Mouse (Mus musculus) layer of hippocampus, adult 8-10 months (tissue): ENCODE results near the gene Mtmr14. TPM values are rescaled to one million over a fixed set of nuclear protein-coding genes. Genes with fewer than 3 reads are reported as not detected.

ENCODE experiments used
- DNase-seq, 2 experiments: peaks; one replicate each; pipeline ENCODE4 v3.0.0; 2022; ENCODE audit warnings: low spot score in 2 of 2
- total RNA-seq, 4 experiments: library from RNA; stranded (reverse); gene quantifications; 2 replicates each; pipeline ENCODE4 v1.2.4; 2022

Gene Mtmr14
- total RNA-seq, 4 experiments from 2014 or later, result 15.5 to 19.9 (median 17.7) TPM

DNA sequence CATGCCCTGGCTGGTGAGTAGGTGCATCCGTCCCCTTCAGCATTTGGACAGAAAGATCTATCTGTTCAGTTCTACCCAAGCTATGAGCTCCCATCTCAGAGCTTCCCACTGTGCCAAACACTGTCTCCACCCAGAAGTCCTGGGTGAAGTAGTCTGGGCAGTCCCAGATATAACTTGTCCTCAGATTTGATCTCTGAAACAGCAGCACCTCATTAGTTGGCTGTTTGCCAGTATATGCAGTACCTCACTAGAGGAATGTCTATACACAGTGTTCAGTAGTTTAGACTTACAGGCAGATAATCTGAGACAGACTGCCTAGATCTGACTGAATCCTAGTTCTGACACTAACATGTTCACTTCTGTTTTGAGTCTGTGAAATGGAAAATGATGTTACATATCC is 91.8 kb downstream of the Mtmr14 start:
- no peak for DNase-seq

DNA sequence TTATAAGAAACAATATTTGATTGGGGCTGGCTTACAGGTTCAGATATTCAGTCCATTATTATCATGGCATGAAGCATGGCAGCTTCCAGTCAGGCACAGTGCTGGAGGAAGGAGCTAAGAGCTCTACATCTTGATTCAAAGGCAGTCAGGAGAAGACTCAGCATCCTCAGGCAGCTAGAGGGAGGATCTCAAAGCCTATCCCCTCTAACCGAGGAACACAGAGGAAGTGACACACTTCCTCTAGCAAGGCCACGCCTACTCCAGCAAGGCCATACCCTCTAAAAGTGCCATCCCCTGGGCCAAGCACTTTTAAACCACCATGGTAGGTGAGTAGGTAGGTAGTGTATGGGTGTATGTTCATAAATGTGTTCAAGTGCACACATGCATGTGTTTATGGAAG is 92.9 kb downstream of the Mtmr14 start:
- no peak for DNase-seq

Other genes starting within 250 kb of the Mtmr14 start
- 10 to 100 TPM; 31.2 to 39.5 (median 37.6) TPM for gene Thumpd3, start 191.6 kb upstream of the Mtmr14 start, total RNA-seq
- 100 to 1,000 TPM; 104 to 122 (median 115) TPM for gene Setd5, start 160.5 kb upstream of the Mtmr14 start, total RNA-seq
- gene Lhfpl4, start 42.5 kb upstream of the Mtmr14 start, total RNA-seq, result 10 to 100 TPM; 71.7 to 80.9 (median 76.9) TPM
- 10 to 100 TPM; 19.5 to 24.2 (median 19.9) TPM for gene Cpne9, start 44.5 kb downstream of the Mtmr14 start, total RNA-seq
- gene Brpf1, start 69.3 kb downstream of the Mtmr14 start, total RNA-seq, result 10 to 100 TPM; 36.8 to 40.5 (median 38.4) TPM
- 10 to 100 TPM in 2 of 4 experiments, 1 to 10 TPM in 2; 7.6 to 11.1 (median 9.4) TPM for gene Ogg1, start 89.1 kb downstream of the Mtmr14 start, total RNA-seq
- 10 to 100 TPM; 57.2 to 74.1 (median 63.7) TPM for gene Camk1, start 106.1 kb downstream of the Mtmr14 start, total RNA-seq
- gene Tada3, start 140.0 kb downstream of the Mtmr14 start, total RNA-seq, result 10 to 100 TPM; 43.4 to 49.8 (median 47.7) TPM
- gene Arpc4, start 140.3 kb downstream of the Mtmr14 start, total RNA-seq, result 100 to 1,000 TPM; 282 to 324 (median 303) TPM
- 10 to 100 TPM; 17.2 to 21.6 (median 19.6) TPM for gene Ttll3, start 151.4 kb downstream of the Mtmr14 start, total RNA-seq
- 10 to 100 TPM; 27.4 to 39.1 (median 35.2) TPM for gene Rpusd3, start 181.5 kb downstream of the Mtmr14 start, total RNA-seq
- gene Cidec, start 197.9 kb downstream of the Mtmr14 start, total RNA-seq, result not detected
- gene Jagn1, start 204.7 kb downstream of the Mtmr14 start, total RNA-seq, result 10 to 100 TPM; 38.5 to 47.0 (median 39.7) TPM
- under 1 TPM; 0.22 to 0.45 (median 0.41) TPM for gene Il17re, start 220.6 kb downstream of the Mtmr14 start, total RNA-seq
- gene Il17rc, start 233.6 kb downstream of the Mtmr14 start, total RNA-seq, result 1 to 10 TPM; 3.8 to 6.1 (median 4.8) TPM
- gene Creld1, start 245.5 kb downstream of the Mtmr14 start, total RNA-seq, result 100 to 1,000 TPM in 2 of 4 experiments, 10 to 100 TPM in 2; 86.9 to 135 (median 104) TPM